Mouse (Mus musculus) kidney, postnatal 25 days (tissue): Measurements from ENCODE around the gene Tln1.
"Not testable (repeated sequence)": the region's sequence is repeated elsewhere in the genome, so short reads cannot be mapped to it uniquely, and the experiment has no call there.

Experiments
- DNase-seq, 2 experiments: peaks; one replicate each; pipeline ENCODE4 v3.0.0; 2021; ENCODE audit warnings: mixed read lengths in 2 of 2

The Tln1 gene

DNA sequence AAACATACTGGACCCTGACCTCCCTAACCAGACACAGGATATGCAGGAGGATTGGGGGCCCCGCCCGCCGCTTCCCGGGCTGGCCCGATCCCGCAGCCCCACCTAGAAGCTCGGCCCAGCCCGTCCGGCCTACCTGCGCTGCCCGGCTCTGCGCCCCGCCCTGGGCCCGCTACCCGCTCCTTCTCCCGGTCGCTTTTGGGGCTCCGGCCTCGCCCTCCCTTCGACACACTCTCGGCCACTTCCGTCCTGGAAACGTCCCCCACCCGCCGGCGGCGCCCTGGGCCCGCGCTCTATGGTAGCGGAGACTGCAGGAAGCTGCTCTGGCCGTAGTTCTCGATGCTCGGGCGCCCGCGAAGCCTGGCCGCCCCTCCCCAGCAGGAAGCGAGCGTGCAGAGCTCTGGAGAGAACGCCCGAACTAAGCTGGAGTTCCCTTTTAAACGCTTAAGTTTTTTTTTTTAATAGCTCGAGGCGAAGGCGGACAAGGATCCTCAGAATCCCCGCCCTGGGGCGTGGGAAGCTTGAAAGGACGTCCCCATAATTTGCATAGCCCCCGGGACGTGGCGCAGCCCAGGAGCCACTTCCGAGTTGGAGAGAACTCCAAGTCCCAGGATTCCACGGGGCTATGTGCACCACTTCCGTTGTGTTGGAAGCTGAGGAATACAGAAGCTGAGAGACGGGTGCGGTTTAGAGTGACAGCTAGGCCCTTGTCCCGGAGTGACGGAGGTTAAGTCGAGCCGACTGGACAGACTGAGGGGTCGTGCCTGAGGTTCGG, at the start of gene Tln1, which contains the start of gene Creb3:
Gene Tln1 (minus strand): TSS at position 695 of the 772 bp plus-strand sequence.
Gene Creb3 (plus strand): TSS at position 336 of the 772 bp plus-strand sequence.
- DNase-seq: peak; percentile 95 to 98

DNA sequence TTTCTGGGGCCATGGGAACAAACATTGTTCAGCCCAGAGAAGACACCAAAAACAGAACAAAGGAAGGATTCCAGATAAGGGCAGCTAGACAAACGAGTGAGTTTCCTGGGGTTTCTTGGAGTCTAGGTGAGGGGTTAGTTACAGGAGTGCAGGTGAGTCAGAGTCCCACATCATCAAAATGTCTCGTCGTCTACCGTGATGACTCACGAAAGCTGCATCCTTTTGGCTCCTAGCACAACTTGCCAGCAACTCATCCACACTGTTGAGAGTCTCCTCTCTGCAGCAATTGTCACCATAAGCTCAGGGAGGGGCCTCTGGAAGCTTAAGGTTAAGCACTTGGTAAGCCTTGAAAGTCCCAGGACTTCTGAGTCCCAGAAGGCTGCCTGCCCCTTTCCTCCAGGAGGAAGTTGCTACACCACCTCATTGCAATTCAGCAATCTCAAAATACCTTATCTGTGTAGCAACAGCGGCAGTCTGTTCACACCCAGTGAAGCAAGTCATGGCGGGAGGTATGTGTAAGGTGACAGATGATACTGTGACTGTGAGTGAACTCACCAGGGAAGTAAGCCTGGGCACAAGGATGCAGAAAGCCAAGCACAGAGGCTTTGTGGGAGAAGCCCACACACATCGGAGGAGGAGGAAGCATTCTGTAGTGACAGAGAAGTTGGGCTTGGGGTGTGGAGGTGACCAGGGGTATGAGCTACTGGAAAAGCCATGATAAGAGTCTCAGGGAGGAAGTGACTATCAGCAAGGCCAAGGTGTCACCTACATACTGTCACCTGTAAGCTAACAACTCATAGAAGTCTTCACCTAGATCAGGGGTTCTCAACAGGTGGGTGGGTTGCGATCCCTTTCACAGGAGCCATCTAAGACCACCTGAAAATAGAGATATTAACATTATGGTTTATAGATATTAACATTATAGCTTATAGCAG, 42.5 kb upstream of the Tln1 start:
- no peak for DNase-seq

DNA sequence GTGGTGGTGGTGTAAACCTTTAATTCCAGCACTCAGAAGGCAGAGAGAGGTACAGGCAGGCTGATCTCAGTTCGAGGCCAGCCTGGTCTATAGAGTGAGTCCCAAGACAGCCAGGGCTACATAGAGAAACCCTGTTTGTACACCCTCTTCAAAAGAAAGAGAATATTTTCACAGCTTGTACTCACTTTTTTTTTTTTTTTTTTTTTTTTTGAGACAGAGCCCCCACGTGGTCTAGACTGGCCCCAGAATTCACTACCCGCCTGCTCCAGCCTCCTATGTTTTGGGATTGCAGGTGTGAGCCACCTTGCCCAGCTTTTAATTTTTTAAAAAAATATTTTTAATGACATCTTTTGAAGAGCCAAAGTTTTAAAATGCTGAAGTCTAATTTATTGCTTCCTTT, 41.6 kb upstream of the Tln1 start:
- no peak for DNase-seq

DNA sequence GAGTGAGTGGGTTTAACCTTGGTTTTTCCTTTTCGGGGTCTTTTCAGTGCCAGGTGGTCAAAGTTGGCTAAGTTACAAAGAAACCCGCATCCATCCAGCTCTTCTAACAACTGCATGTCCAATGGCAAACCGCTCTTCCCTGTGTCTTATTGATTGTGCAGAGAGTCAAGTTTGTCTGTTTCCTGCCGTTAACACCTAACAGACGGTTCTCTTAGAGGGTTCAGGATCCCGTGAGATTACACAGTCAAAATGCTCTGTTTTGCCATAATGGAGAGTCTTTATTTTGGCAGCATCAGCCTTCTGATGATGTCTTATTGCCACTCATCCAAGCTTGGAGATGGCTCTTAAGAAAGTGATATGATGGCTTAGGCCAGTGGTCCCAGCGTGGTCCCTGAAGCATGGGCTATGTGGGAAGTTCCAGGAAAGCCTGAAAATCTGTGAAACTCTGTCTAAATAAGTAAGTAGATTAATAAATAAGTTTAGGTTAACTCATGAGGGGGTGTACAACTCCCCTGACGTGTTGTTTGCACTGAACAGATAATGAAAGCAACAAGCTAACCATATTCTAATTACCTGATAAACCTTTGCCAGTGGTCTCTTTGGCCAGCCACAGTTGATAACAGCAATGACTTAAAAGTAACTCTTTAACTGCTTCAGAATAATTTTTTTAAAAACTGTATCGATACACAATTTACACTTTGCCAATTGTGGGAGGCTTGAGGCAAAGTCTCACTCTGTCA, 37.9 kb upstream of the Tln1 start:
- no peak for DNase-seq

DNA sequence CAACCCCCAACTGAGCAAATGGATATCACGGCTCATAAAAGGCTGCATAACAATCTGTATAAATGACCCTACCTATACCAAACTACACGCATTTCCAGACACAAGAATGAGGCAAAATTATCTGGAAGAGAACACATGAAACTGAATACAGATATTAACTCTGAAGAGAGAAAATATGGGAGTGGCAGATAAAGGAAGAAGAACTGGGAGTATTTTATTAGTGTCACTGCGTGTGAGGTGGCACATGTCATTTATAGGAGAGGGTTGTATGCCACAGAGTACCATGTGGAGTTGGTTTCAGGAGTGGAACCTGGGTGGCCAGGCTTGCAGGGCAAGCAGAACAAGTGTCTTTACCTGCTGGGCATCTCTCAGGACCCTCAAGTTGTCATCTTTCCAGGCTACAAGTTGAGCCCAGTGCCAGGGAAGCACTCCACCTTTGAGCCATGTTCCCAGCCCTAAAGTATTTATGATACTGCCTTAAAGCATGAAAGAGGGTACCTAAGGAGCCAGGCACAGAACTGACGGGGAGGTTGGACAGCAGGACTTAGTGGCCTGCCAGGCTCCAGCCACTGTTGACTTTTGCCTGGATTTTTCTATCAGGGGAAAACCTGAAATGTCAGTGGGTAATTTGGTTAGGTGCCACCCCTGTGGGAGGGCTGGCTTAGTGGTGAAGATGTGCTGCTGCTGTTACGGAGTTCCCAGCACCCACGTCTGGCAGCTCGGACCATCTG, 36.3 kb upstream of the Tln1 start:
- no peak for DNase-seq

DNA sequence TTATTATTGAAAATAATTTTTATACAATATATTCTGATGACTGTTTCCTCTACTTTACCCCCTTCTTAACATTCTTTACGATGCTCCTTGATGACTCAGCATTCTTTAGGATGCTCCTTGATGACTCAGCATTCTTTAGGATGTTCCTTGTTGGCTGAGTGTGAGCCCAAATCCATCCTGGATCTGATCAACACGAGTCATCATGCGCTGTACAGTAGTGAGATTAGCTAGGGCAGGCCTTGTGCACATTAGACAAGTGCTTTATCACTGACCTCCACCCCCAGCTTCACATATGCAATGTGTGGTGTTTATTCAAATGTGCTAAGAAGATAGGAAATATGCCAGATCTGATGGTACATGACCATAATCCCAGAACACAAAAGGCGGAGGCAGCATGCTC, 35.7 kb upstream of the Tln1 start:
- no peak for DNase-seq

DNA sequence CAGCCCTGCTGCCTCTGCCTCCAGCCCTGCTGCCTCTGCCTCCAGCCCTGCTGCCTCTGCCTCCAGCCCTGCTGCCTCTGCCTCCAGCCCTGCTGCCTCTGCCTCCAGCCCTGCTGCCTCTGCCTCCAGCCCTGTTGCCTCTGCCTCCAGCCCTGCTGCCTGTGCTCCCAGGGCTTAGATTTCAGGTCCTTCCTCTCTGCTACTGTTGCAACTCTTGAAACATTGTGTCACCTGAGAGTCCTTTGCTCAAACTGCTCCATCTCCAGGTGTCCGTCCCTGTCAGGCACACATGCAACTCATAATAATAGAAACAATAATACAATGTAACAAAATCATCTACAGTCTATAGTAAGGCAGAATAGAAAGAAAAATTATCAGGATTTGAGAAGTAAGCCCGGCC, 34.1 kb upstream of the Tln1 start:
- not testable (repeated sequence) for DNase-seq

DNA sequence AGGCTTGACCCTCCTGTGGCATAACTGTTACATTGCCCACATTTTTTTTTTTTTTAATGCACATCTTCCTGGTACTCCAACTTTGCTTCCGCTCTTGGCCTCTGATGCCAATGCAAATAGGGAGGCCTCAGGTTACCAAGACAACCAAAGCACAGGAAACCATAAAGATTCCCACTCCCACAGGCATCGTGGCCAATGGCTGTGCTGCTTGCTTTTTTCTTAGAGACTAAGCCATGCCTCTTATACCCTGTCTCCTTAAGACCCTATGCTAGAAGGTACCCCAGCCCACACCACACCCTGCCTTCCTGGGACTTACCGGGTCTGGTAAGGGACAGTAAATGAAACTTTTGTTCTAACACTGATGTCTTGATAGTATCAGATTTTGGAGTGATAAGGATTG, 31.0 kb upstream of the Tln1 start:
- DNase-seq: peak in 1 of 2 experiments; percentile 29

DNA sequence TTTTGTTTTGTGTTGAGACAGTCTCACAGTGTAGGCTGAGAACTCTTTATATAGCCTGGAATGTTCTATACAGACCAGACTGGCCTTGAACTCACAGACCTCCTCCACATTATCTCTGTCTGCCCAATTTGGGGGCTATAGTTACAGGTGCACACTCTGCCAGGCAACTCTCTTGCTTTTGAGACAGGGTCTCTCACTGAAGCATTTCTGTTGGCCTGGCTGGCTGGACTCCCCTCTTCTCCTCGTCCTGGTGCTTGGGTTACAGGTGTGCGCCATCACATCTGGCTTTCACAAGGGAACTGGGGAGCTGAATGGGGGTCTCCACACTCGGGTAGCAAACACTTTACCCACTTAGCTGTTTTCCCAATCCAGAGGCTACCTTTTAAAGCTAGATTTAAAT, 29.5 kb upstream of the Tln1 start:
- DNase-seq: no peak

DNA sequence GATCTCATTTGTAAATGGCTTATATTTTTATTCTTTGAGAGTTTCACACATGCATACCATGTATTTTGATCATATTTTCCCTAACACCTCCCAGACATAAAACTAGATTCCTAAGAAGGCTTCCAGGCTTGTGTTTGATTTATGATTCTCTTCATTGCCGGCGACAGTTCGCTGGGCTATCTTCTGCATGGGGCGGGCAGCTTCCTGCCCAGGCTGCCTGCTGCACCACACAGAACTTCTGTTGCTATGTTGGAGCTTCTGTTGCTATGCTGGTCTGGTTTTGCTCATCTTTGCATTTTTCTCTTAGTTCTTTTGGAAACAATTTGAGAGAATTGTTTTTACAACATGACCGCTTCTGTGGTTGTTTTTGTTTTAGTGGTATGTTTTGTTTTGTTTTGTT, 29.1 kb upstream of the Tln1 start:
- peak in 1 of 2 experiments; percentile 49 for DNase-seq

DNA sequence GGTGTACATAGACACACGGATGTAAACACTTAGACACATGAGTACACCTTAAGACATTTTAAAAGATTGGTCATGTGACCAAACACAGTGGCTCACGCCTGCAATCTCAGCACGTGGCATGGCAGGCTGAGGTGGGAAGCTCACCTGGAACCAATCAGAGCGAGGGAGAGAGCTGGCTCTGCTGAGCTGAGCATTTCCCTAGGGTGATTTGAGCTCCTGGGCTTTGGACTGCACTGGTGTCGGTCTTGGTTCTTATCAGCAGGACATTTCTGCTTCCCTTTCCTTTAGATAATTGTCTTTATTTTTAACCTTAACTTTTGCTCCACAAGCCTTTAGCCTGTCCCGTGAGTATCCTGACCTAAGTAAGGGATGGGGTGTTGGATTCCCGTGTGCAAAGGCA, 25.2 kb upstream of the Tln1 start:
- DNase-seq: peak in 1 of 2 experiments; percentile 71

DNA sequence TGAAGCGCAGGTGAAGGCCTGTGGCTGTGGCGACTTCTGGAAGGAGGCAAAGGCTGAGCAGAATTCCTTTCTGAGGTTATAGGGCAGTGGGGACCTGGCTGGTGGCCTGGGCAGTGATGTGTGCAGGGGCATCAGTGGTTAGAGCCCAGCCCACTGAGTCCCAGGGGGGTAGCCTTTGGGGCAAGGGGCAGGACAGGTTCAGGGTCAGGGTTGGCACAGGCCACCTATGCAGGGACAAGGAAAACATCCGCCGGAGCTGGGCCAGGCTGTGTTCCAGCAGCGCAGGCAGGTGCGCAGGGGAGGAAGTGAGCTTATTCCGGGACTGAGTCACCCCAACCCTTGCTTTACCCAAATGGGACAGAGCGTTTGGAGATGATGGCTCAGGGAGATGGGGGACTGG, 23.9 kb upstream of the Tln1 start:
- peak; percentile 81 to 91 for DNase-seq

DNA sequence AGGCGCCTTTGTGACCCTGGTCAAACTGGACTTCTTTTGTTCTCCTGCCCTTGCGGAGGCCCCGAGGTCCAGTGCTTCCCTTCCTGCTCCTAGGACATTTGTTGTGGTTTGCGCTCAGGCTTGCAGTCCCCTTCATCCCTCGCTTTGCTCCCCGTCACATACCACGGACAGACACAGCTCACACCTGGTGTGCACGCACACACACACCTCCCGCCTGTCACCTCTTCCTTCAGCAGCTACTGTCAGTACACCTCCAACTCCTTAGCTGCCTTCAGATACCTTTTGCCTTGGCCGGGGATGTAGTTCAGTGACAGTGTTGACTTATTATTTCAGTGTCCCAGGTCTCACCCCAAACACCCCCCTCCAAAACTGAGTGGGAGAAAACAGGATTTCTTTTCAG, 23.2 kb upstream of the Tln1 start:
- DNase-seq: no peak

DNA sequence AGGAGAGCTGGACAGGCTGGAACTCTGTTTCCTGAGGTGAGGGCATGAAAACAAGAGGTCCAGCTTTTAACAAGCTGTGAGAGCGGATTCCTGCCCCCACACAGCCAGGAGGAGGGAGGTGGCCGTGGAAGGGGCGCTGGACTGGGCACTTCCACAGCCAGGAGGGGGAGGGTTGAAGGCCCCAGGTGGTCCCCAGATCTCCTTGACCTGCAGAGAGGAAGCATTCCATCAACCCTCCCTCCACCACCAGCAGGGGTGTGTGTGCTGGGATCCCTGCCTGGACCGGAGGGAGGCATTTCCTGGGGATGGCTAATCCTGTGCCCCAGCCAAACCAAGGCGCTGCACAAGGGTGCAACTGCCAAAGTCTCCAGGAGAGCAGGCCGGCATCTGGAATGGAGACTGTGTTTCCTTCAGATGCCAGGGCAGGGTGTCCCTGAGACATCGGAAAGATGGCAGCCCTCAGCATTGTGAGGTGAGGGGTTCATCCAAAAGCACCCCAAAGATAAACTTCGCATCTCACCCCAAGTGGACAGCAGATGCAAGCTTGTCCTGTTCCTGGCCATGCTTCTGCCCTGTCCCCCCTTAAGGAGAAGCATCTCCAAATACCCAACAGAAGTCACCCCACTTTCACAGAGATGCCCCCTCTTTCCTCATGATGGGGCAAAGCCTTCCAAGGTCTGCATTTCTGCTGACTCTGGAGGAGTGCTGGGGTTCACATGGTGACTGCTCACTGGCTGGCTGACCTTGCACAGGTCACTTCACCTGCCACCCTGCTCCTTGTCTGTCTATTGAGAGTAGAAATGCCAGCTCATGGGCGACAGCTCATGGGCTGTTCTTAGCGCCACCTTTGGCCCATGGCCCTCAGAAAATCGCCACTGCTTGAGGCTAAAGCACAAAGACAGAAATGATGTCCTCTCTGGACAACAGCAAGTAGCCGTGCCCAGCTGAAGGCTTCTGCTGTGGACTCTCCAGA, 22.2 kb upstream of the Tln1 start, which contains the start of gene Msmp:
Gene Msmp (minus strand): TSS at position 51 of the 973 bp plus-strand sequence.
- peak; percentile 56 to 81 for DNase-seq

DNA sequence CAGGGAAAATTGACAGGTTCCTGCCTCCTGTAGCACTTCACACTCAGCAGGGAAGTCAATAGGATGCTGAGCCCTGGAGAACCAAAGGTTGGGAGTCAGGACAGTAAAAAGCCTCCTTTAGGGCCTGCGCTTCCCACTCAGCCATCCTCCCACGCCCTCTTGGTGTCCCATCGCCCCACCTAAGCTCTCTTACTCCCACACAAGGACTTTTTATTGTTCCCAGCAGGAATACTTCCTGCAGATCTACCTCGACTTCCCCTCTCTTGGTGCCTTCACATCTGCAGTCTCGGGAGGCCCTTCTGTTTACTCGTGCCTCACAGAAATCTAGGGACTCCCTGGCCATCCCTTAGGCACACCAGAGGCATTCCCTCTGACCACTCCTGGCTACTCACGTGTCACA, 20.9 kb upstream of the Tln1 start:
- peak in 1 of 2 experiments; percentile 33 for DNase-seq

DNA sequence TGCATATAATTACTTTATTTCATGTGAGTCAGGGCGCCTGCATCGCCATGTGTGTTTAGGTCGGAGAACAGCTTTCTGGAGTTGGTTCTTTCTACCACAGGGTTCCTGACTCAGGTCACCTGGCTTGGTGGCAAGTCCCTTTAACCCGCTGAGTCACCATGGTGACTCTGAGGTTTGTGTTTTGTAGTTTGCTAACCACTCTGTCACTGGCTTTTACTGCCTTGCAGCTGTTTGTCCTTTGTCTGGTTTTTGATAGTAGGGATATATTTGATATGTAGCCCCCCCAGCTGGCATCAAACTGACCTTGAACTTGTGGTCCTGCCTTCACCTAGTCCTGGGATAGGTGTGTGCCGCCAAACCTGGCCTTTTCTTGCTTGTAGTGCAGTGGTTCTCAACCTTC, 19.8 kb upstream of the Tln1 start:
- no peak for DNase-seq

DNA sequence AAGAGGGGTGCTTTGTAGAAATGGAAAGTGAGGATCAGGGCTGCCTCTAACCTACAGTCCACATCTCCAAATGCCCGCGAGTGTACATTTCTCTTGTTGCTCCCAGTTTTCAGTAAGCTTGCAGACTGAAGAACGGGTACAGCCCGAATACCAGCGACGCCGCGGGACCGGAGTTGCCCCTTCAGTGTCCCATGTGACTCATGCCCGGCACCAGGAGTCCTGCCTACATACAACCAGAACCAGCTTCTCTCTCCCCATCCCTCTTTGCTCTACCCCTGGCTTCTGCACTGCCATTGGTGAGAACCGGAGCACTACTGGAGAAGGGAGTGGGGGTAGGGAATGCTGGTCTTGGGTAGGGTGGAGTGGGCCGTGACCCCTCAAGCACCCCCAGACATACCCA, 18.9 kb upstream of the Tln1 start:
- peak in 1 of 2 experiments; percentile 40 for DNase-seq

DNA sequence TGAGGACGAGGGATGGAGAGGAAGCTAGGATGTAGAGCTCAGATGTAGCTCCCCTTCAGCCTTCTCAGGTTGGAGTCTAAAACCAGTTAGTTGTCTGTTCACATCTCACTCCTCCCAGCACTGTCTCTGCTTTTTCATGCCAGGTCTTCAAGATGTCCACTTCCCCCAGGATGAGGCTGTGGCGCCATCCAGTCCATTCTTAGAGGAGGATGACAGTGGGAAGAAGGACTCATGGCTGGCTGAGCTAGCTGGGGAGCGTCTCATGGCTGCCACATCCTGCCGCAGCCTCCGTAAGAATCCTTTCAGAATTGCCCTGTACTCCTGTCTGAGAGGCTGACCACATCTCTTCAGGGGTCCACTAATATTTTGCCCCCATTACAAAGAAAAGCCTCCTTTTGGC, 18.2 kb upstream of the Tln1 start:
- DNase-seq: no peak

DNA sequence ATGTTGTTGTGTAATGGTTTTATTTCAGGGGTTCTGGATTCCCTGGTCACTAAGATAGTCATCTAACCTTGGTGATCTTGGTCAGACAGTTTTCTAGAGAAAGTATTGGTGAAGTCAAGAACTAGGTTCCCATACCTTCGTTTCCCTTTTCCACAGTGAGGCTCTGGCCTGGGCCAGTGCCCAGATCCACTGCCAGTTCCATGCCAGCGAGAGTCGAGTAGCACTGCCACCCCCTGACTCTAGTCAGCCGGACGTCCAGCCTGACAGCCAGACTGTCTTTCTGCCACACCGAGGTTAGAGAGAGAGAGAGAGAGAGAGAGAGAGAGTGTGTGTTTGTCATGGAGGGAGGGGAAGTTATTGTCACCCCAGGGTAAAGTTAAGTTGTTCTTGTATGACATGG, 17.2 kb upstream of the Tln1 start:
- peak in 1 of 2 experiments; percentile 27 for DNase-seq

DNA sequence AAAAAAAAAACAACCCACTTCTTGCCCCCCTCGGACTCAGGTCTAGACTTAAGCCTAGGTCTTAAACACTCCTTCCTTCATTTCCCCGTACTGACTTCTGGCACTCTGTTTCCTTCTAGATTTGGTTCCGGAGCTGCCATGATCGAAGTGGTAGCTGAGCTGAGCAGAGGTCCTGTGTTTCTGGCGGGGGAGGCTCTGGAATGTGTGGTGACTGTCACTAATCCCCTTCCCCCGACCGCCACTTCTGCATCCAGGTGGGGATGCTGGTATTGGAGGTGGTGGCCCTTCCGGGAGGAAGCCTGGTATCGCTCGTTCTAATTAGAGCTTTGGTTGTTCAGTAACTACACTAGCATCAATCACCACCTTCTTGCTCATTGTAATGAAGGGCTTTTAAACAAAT, 16.8 kb upstream of the Tln1 start:
- DNase-seq: peak in 1 of 2 experiments; percentile 40
